Mouse (Mus musculus) cerebellum, adult 9-11 months (tissue): ENCODE measurements around the gene Hoxb1.

Source experiments
- DNase-seq: peaks from one replicate; pipeline ENCODE4 v3.0.0; 2022

Hoxb1 gene

DNA sequence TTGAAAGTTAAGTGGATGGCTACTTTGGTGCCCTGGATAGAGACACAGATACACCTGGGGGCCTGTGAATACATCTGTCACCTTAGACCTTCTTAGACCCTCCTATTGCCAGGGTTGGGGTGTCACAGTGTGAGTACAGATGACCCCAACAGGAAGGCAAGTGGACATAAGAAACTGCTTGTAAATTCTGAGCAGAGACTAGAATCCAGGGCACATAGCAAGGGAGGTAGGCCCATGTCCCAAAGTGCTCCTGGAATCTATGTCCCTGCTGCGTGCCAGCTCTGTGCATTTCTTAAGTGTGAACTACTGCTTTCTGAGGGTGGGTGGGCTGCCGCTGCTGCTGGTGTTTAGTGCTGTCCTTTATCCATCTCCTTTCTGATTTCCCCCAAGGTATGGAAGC, 14.8 kb upstream of the Hoxb1 start:
- DNase-seq, result no peak

DNA sequence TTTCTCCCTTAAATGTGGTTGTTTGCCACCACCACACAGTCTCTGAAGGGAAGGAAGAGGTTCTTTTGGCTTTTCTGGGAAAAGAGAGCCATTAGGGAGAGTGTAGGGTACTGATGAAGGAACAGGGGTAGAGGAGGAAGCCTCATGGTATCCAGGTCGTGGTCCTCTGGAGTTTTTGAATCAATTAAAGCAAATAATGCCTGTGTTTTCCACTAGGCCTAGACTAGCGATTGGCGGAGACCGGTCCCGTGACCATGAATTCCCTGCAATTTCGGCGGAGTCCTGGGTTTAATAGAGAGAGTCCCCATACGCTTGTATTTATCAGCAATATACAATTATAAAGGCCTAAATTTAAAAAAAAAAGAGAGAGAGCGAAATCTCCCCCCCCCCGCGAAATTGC, 14.2 kb upstream of the Hoxb1 start:
- no peak for DNase-seq

DNA sequence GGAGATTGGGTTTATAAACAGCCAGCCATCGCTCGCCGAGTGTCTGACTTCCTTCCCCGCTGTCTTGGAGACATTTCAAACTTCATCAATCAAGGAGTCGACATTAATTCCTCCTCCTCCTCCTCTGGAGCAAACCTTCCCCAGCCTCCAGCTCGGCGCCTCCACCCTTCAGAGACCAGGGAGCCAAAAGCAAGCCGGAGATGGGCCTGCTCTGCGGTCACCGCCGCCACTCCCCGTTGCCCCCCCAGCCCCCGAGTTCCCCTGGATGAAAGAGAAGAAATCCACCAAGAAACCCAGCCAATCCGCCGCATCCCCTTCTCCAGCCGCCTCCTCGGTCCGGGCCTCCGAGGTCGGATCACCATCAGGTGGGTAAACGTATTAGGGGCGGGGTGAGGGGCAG, 13.7 kb upstream of the Hoxb1 start:
- no peak for DNase-seq

DNA sequence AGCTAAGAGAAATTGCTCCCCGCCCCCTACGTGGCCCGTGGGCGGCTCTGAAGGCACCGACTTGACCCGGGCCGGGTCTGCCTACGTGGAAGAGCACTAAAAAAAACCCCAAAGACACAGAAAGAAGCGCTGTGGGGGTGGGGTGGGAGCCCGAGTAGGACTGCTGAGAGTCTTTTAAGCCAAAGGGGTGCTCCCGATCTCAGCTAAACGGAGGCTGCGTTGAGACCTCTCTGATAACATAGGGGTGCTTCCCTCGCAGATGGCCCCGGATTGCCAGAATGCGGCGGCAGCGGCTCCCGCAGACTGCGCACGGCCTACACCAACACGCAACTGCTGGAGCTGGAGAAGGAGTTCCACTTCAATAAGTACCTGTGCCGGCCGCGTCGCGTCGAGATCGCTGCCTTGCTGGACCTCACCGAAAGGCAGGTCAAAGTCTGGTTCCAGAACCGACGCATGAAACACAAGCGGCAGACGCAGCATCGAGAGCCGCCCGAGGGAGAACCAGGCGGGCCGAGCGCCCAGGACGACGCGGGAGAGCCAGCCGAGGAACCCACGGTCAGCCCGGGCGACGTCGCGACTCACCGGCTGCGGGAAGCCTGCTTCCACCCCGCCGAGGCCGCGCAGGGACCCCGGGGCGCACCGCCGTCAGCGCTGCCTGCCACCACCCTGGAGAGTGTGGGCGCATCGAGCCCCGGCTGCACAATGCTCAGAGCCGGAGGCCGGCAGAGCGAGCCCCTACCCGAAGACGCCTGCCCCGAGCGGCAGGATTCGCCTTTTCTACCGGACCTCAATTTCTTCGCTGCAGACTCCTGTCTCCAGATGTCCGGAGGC, 12.6 kb upstream of the Hoxb1 start:
- DNase-seq, result no peak

DNA sequence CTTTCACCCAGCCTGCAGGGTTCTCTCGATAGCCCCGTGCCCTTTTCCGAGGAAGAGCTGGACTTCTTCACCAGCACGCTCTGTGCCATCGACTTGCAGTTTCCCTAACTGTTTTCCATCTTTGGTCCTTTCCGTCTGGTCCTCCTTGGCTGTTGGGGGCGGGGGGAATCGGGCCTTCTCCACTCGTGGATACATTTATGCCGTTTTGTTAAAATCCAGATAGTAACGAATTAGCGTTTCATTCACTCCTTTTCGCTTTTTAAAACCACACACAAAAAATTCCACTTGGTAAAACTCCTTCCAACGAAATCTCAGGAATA, 12.1 kb upstream of the Hoxb1 start:
- no peak for DNase-seq

DNA sequence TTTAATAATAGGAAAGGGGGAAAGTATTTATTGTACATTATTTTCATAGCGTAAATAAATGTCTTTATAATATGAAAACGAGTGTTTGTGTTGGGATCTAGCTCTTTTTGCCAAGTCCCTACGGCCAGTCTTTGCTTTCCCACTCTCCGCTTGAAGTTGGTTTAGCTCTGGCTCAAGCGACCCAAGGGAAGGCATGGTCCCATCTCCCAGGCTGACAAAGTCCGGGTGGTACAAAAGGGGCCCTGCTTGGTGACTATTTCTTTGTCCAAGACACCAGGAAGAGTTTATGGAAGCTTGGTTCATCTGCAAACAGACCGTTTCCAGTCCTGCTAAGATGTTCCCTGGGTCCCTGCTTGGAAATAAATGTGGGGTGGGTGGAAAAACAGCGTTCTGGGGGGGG, 11.6 kb upstream of the Hoxb1 start:
- DNase-seq, result no peak

DNA sequence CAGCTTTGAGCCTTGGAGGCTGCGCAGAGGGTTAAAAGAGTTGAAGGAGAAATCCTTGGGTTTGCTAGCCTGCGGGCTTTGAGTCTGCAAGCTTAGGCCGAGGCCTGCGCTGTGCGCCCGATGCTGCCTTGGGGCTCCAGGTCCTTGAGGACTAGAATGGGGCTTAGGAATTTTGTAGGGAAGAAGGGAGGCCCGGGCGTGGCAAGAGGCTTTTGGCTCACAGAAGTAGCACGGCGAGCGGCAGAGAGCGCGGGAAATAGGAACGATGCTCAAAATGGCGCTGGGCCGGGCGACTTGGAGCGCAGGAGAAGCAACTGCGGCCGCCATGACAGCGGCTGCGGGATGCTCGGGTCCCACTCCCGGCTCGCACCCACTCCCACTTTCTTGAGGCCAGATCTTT, 11.2 kb upstream of the Hoxb1 start:
- no peak for DNase-seq

DNA sequence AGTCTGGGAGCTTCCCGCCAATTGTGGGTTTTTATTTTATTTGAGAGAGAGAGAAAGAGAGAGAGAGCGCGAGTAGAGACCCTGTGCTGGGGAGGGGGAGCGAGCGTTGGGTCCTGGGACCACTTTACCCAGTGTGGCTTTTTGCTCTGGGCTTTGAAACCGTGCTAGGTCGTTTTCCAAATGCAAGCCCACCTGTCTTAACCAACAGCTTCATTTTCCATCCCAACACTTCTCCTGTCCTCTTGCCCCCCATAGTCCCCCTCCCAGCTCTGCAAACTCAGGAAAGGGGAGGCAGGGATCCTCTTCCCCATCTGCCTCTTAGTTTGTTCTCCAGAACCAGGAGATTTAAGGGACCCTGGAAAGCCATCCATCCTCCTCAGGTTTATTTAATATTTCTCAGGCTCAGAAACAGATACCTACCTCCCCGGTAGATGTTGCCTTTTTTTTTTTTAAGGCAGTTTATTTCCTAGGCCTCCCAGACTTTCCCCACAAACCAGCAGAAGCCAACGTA, 10.7 kb upstream of the Hoxb1 start:
- DNase-seq, result no peak

DNA sequence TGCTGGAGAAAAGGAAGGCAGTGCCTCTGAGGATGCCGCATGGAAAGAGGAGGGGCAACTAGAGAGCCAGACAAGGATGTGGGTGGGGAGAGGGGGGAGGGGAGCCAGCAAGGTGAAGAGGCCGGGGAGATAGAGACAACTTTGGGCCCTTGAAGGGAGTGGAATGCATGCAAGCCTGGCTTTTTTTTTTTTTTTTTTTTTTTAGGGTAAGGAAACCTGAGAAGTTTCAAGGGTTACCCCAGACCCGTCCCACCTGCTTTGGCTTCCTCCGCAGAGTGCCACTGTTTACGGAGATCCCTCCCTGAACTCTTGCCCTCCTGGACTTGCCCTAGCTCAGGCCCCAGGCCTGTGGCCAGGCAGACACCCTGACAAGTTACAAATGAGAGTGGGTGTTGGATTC, 1.7 kb upstream of the Hoxb1 start:
- no peak for DNase-seq

DNA sequence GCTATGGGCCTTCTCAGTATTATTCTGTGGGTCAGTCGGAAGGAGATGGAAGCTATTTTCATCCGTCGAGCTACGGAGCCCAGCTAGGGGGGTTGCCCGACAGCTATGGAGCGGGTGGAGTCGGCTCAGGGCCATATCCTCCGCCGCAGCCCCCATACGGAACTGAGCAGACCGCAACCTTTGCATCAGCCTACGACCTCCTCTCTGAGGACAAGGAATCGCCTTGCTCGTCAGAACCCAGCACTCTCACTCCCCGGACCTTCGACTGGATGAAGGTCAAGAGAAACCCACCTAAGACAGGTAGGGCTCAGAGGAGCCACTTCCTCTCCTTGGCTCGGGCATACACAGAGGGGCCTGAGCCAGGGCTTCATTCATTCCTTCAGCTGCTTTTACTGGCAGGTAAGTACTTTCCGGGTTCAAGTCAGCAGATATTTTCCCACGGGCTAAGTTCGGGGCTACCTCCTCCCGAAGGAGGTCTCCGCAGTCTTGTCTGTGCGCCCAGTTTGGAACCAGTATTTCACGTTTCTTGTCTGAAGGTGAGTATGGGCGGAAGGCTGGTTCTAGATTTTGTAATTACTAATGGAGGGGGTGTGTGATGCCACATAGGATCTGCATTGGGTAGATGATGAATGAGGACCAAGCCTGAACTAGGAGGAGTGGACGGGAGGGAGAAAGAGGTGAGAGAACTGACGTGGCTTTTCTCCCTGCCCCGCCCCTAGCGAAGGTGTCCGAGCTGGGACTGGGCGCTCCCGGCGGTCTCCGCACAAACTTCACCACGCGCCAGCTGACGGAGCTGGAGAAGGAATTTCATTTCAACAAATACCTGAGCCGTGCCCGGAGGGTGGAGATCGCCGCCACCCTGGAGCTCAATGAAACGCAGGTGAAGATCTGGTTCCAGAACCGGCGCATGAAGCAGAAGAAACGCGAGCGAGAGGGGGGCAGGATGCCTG, 815 bp downstream of the Hoxb1 start:
- DNase-seq, result no peak

DNA sequence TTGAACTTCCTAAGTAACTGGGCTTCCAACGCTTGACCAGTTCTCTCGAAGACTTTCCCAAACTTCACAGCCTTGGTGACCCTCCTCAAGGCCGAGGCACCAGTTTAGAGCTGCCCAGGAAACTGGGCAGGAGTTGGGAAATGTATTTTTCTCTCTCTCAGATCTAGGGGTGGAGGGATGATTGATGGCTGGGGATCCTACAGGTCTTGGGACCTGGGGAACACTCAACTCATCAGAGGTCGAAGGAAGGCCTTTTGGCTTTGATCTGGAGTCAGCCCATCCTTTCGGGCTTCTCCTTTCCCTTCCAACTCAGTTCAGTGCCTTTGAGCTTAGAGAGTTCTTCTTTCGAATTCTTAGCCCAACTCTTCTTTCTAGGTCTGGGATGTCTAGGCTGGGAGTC, 1.6 kb downstream of the Hoxb1 start:
- DNase-seq, result no peak

DNA sequence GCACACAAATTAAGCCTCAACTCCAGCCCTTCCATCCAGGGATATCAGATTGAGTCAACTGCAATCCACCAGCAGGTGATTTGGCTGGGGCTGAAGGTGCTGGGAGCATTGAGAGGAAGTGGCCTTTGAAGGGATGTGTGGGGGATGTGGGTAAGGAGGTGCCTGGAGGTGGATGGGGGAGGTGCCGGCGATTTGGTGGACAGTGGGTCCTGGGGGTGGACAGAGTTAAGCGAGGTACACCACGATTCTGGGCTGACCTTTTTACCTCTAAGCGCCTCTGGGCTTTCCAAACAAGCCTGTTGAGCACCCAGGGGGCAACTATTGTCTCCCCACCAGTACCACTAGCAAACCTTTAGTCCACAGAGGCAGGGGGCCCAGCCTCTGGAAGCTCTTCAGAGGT, 3.1 kb downstream of the Hoxb1 start:
- DNase-seq, result no peak

DNA sequence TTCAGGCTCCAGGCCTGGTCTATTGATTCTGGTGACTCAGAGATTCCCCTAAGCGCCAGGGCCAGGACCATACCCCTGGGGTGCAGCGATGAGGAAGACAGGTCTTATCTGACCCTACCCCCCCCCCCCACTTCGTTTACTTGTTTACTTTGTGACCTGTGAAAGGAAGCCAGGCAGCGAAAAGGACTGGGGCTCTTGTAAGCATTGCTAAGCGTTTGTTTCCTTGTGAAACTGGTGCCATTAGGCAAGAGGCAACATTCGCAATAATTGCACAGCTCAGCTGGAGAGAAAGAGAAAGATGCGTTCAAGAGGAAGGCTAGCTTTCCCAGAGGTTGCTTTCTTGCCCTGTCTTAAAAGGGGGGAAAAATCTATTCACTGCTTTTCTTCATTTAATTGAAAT, 3.6 kb downstream of the Hoxb1 start:
- no peak for DNase-seq

DNA sequence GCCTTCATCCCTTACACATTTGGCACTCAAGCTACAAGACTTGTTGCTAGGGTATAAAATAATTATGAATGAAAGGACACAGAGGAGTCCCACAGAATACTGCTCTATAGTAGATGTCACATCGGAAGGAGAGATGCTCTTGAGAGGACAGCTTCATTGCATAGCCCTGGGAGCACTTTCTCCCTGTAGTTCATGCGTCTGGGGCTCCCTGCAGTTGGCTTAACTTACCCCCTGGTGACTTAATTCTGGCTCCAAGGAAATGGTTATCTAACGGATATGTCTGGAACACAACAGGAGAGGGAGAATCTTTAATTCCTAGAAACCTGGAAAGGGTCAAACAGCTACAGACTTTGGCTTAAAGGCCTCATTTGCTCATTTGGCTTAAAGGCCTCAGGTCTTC, 6.2 kb downstream of the Hoxb1 start:
- no peak for DNase-seq

DNA sequence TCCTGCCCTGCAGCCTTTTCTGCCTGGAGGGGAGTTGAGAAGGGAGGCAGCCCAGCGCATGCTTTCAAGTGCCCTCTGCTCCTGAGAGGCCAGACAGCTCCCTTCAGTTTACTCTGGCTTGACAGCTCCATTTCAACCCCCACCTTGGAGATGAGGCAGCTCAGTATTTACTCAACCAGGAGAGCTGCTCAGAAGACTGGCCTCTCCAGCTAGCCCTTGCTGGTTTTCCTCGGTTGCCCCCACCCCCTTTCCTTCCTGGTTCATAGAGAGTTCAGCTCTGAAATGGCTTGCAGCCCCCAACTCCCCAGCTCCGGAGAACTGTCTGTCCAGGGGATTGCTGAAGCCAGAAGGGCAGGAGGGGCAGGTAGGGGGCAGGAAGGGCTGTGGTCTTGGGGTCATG, 7.0 kb downstream of the Hoxb1 start:
- no peak for DNase-seq

DNA sequence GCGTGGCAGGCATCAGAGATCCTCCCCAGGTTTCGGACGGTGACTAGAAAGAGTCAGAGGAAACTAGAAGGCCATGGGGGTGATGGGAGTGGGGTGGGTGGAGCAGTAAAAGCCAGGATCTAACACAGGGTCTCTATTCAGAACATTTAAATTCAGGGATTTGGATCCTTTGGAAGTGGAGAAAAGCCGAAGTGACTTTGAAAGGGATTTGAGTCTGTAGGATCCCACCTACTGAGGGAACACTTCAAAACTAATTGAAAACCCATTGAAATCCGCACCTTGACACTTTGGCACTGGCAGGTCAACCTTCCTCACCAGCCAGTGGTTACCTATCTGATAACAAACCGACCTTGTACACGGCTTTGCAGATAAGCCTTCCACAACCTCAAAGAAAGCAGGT, 9.3 kb downstream of the Hoxb1 start:
- no peak for DNase-seq

DNA sequence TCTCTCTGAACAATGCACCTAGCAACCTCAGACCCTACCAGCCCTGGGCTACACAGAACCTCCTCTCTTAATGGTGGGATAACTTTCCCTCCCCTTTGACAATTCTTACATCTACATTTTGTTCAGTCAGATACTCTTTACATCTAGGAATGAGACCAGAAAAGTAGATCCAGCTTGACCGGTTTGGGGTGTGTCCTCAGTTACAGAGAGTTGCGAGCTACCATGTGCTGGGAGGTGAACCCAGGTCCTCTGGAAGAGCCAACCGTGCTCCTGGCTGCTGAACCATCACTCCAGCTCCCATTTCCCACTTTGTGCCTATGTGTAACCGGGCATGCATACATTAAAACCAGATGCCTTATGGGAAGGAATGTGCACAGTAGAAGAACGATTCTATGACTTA, 17.8 kb downstream of the Hoxb1 start:
- no peak for DNase-seq

DNA sequence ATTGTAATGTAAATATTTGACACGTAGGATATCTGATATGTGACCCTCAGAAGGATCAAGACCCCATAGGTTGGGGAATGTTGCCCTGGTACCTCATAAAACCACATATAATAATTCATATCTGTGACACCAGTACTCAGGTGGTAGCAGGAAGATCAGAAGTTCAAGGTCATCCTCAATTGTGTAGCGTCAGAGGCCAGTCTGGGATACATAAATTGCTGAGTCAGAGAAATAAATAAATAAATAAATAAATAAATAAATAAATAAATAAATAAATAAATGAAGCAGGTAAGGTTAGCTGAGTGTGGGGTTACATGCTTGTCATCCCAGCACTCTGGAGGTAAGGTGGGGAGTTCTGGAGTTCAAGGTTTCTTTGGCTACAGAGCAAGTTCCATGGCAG, 22.1 kb downstream of the Hoxb1 start:
- DNase-seq, result no peak

DNA sequence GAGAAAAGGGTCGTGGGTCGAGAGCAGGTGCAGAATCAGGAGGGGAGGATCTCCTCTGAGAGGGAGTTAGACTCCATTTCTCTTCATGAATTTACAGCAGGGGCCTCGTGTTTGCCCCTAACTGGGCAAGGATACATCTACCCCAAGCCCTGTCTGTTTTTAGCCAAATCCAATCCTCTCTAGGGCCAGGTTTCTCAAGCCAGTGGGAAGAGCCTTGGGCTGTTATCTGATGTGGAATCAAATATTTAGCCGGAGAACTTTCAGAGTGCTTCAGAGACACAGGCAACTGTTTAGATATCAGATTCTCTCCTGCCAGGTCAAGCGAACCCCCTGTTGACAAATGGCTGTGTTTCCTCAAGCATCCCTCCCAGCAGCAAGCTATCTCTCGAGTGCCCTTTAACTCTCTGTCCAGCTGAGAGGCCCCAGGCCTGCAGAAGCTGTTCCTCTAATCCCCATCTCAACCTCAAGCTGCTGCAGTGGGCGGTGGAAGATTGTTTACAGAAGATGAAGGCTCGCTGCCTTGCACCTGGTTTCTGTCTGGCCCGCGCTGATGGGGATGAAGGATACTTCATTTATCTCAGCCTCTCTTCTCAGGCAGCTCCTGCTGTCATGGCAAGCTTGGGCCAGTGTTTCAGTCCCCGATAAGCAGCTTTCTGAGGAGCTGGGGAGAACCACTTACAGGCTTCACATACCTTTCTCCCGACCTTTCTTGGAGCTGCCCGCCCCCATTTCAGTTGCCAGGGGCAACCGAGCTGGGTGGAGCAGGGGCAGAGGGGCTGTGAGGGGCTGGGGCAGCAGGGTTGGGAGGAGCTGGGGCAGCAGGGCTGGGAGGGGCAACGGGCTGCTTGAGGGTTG, 31.4 kb downstream of the Hoxb1 start:
- DNase-seq, result no peak

DNA sequence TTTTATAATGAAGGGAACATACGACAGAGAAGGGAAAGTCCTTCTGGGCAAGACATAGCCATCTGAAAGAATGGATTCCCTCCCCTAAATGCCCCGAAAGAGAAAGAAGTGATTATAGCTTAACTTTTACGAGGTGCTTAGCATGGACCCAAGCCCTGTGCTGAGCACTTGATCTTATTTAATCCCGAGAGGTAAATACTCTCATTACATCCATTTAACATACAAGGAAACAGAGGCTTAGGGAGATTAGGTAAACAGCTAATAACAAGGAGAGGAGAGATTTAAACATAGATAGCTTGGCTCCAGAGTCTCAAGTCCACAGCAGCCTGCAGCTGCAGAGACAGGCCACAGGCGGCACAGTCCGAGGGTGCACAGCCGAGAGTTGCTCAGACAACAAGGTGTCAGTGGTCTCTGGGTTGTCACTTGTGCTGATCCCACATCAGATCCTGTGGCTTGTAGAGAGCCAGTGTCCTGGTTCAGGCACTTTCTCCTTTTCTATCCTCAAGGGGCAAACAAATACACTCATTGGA, 32.3 kb downstream of the Hoxb1 start:
- DNase-seq, result no peak

DNA sequence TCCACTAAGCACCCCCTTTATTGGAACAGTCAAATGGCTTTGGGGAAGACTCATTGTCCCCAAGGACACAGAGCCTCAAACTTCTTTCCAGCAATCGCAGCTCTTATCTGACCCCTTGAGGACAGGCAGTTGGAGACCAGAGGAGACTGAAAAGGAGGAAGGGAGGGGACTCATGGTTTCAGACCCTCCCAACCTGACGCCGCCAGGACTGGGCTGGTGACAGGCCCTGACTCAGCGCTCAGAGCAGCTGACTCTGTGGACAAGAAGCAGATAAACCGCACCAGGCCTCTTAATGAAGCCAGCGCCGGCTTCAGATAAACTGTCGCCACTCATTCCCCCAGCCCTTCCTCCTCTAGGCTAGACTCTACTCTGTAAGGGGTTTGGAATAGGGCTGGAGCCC, 34.4 kb downstream of the Hoxb1 start:
- DNase-seq, result no peak

DNA sequence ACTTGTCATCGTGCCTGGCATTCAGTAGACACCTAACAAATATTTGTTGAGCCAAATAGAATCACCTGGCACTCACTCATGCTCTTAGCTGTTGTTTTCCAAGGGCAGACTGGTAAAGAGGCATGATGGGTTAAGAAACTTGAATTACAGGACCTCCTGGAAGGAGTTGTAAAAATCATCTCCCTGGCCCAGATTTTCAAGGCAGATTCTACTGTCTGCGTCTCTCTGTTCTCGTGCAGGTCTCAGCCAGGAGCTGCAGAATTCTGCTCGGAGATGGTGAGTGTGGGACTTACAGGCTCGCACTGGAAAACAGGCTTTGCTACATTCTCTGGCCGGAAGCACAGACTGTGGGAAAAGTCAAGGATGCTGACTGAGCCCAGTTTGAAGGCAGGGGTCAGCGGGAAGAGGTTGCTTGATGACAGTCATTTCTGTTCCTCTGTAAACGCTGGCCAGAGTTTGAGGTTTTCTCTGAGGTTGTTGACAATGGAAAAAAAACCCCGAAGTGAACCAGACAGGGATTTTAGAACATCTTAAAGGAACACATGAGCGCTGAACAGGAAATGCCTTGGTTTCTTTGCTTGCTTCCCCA, 38.6 kb downstream of the Hoxb1 start:
- no peak for DNase-seq

DNA sequence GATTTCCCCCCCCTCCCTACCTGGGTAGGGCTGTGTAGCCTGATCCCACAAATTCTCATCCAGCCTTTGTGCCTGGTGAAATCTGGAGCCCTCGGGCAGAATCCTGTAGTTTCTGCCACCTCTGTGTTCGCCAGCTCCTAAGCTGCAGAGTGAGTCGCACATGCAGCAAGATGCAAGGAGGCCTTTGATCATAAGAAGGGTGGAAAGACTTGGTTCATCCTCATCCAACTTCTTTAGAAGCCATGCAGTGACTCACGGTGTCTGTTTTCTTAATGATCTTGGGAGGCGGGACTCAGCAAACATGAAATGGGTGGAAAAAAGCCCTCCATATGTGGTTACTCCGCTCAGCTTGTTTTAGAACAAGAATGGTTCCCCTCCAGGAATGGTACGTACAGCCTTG, 39.3 kb downstream of the Hoxb1 start:
- DNase-seq, result no peak
